Mouse (Mus musculus): ENCODE results near the gene Myo5c.

DNA sequence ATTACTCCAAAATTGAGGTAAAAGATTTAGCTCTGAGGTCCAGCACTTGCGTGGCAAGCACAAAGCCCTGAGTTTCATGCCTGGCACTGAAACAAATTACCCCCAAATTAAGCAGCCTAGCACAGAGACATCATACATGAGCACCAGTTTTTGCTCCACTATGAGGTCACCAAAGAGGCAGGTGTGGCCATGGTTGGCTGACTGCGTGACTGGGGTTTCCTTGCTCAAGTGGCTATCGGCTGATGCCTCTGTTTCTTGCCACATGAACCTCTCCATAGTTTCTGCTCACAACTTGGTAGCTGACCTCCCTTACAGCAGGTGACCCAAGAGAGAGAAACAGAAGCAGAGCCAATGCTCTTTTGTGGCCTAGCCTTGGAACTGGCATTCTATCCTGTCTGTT, 96.2 kb downstream of the Myo5c start:
- TF ChIP-seq CTCF (IDR thresholded peaks at IDR 0.05; ENCODE audit: control insufficient read depth, insufficient read depth, low read length) (no peak), POLR2A (IDR thresholded peaks at IDR 0.05; ENCODE audit: borderline replicate concordance, control insufficient read depth, low read depth, low read length) (no peak)
